Comparison of ENCODE assay signal across 23 mouse cellular contexts in the genomic region with DNA sequence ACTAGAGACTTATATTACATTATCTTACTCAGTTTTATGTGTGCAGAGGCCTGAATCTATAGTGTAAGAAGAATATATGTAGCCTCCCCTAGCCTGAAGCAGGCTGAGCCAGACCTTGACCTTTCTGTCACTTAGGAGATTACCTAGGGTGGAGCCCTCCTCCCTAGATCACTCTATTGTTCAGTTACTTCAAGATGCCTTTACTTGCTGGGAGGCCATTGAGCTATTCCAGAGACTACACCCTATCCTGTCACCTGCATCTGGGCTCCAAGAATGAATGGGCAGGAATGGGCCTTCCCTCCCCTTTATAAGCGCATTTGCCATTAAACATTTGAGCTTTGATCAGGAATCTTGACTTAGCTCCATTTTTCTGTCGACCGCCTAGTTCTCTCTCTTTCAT.
DNase-seq lines count a peak whose midpoint lies in the region; TF ChIP-seq lines count a peak whose summit lies in the region.
"Had no signal": no experiment of that assay in that cellular context is flagged by ENCODE, and none has a peak within 500 bp of the region (broad histone marks: within the 10 kb centered on the region; RNA-seq: fewer than 3 reads in every experiment).

No protein-coding gene starts in this region.

- TF ChIP-seq EP300 in ES-Bruce4 (IDR thresholded peaks at IDR 0.05; ENCODE audit: insufficient read depth, low read depth, low read length): 0 out of 2 replicates have a peak, but pooled peaks have one; percentile 44

- TF ChIP-seq POLR2A in ES-Bruce4 (IDR thresholded peaks at IDR 0.05; ENCODE audit: insufficient read depth, low read length): no peak

- H3K9ac ChIP-seq in ES-Bruce4 (ENCODE audit: low read depth, poor library complexity, severe bottlenecking) (no peak overlapping the region), ES-E14 (ENCODE audit: insufficient read depth, low read depth, low read length, poor library complexity, severe bottlenecking) (no peak overlapping the region)
- H3K9ac ChIP-seq: embryonic facial prominence, embryonic 13.5 days; embryonic facial prominence, embryonic 15.5 days; forebrain, embryonic 12.5 days had no signal

- H3K36me3 ChIP-seq in ES-Bruce4 (ENCODE audit: control insufficient read depth, insufficient read depth, low read length, poor library complexity, severe bottlenecking): no peaks in the 10 kb centered on the region
- no peaks in the 10 kb centered on the region for H3K36me3 ChIP-seq in ES-E14 (ENCODE audit: control insufficient read depth, insufficient read depth, low read length, poor library complexity, severe bottlenecking)
- H3K36me3 ChIP-seq: embryonic facial prominence, embryonic 13.5 days; embryonic facial prominence, embryonic 15.5 days; forebrain, embryonic 10.5 days; forebrain, embryonic 12.5 days had no signal

- H3K4me3 ChIP-seq in ES-Bruce4 (ENCODE audit: low read depth, low read length) (no peak overlapping the region), ES-E14 (ENCODE audit: insufficient read depth in 1 of 2, low read depth in 1 of 2, low read length in 2 of 2, poor library complexity in 1 of 2, severe bottlenecking in 1 of 2) (no peak overlapping the region)
- no peak overlapping the region for H3K4me3 ChIP-seq in left cerebral cortex, adult 2 months
- H3K4me3 ChIP-seq: embryonic facial prominence, embryonic 13.5 days; embryonic facial prominence, embryonic 15.5 days; erythroblast, embryonic 14.5 days; forebrain, embryonic 10.5 days; forebrain, embryonic 12.5 days had no signal

- no peak overlapping the region for H3K27ac ChIP-seq in ES-Bruce4 (ENCODE audit: insufficient read depth, low read length)
- no peak overlapping the region for H3K27ac ChIP-seq in ES-E14 (ENCODE audit: insufficient read depth, low read depth, low read length, poor library complexity, severe bottlenecking)
- no peak overlapping the region for H3K27ac ChIP-seq in left cerebral cortex, adult 2 months
- H3K27ac ChIP-seq: embryonic facial prominence, embryonic 13.5 days; embryonic facial prominence, embryonic 15.5 days; forebrain, embryonic 10.5 days; forebrain, embryonic 12.5 days had no signal

- no peak for TF ChIP-seq CTCF in ES-Bruce4 (IDR thresholded peaks at IDR 0.05; ENCODE audit: low read depth, low read length)
- no peak for TF ChIP-seq CTCF in left cerebral cortex, adult 2 months (IDR thresholded peaks at IDR 0.05)

- intact Hi-C loops in left cerebral cortex, adult 2 months (cut with DNase I): no loop called here

- in situ Hi-C loops in ES-E14 (cut with MboI; ENCODE audit: low sequenced_read_pairs in 2 of 2, unreplicated experiment in 2 of 2): loop anchor here in 1 of 2 experiments (25.0 kb wide), 1 partner anchor 686 kb away; no protein-coding TSS in a partner anchor

- no peaks in the 10 kb centered on the region for H3K27me3 ChIP-seq in ES-Bruce4 (ENCODE audit: control insufficient read depth, insufficient read depth, low read length, poor library complexity, severe bottlenecking)
- H3K27me3 ChIP-seq: CH12.LX; embryonic facial prominence, embryonic 13.5 days; embryonic facial prominence, embryonic 15.5 days; forebrain, embryonic 12.5 days had no signal

- DNase-seq in ES-E14 (ENCODE audit: low read depth, low spot score): peak; percentile 47
- peak; percentile 43 for DNase-seq in WW6 (ENCODE audit: low read depth, low spot score)
- DNase-seq in left cerebral cortex, adult 2 months (ENCODE audit: extremely low spot score in 1 of 2, low spot score in 2 of 2): no peak
- DNase-seq in adrenal gland, postnatal 4 days (ENCODE audit: low spot score in 2 of 2): no peak
- DNase-seq in gastrocnemius, postnatal 10 days: no peak
- DNase-seq: adrenal gland, adult 8-10 months; adrenal gland, postnatal 14 days; adrenal gland, postnatal 36 days; B cell, adult 2 months; cerebellum, adult 11 months; cerebellum, adult 18-20 months; cerebellum, adult 8-10 months; cerebellum, adult 9-11 months; cerebellum, postnatal 14 days; cerebellum, postnatal 36 days; embryo, embryonic 11 days had no signal

- H3K9me3 ChIP-seq in ES-Bruce4 (replicated peaks; ENCODE audit: control insufficient read depth, insufficient read depth, low read length, poor library complexity, severe bottlenecking) (no peaks in the 10 kb centered on the region), ES-E14 (ENCODE audit: control insufficient read depth, insufficient read depth, low read depth, low read length) (no peaks in the 10 kb centered on the region)
- H3K9me3 ChIP-seq: embryonic facial prominence, embryonic 13.5 days; embryonic facial prominence, embryonic 15.5 days; forebrain, embryonic 10.5 days; forebrain, embryonic 12.5 days had no signal

- H3K4me1 ChIP-seq in ES-Bruce4 (ENCODE audit: control insufficient read depth, insufficient read depth, low read length): peaks cover 2% of the 10 kb centered on the region
- H3K4me1 ChIP-seq in ES-E14 (ENCODE audit: control insufficient read depth in 2 of 2, insufficient read depth in 2 of 2, low read length in 2 of 2, poor library complexity in 1 of 2): peaks cover 0 to 3% of the 10 kb centered on the region in 2 experiments; a peak in 1 of 4 replicates
- H3K4me1 ChIP-seq: embryonic facial prominence, embryonic 13.5 days; embryonic facial prominence, embryonic 15.5 days; forebrain, embryonic 10.5 days; forebrain, embryonic 12.5 days had no signal

TF ChIP-seq in ES-E14, 5 proteins besides CTCF, POLR2A, EP300 and RAD21:
- no peak for TF ChIP-seq HCFC1 (IDR thresholded peaks at IDR 0.05; ENCODE audit: borderline replicate concordance, insufficient read depth, low read length)
- 0 out of 2 replicates have a peak, but pooled peaks have one; percentile 24 for TF ChIP-seq CHD2 (IDR thresholded peaks at IDR 0.05; ENCODE audit: low read depth, low read length)

Comparison
In these comparisons a context has a peak if more than half of its experiments do, and no peak if none do; other contexts are left out.
1. DNase-seq: peak in ES-E14 (single experiment) and WW6 (single experiment); none in left cerebral cortex, adult 2 months (0 of 2), adrenal gland, postnatal 4 days (0 of 2) and gastrocnemius, postnatal 10 days (single experiment).